Mouse (Mus musculus) midbrain, embryonic 11.5 days (tissue): ENCODE measurements around the gene Stx4a. TPM values are rescaled to one million over a fixed set of nuclear protein-coding genes. Genes with fewer than 3 reads are reported as not detected.
A peak's percentile ranks its signal among the peaks of the same experiment; 100 is the strongest.

ENCODE experiments used
- ATAC-seq: fragments of 200-750 bp; cut with Nextera tagmentation; 2 replicates; pipeline ENCODE4 v1.8.0; 2017; ENCODE audit warnings: moderate TSS enrichment, moderate library complexity; ENCODE audit not compliant: low FRiP score
- DNase-seq: peaks from one replicate; pipeline ENCODE4 v3.0.0; 2015; ENCODE audit warnings: low spot score; ENCODE audit errors: missing footprints
- H3K27ac ChIP-seq: fragments of 300-500 bp; sonication (generic); 2 replicates; pipeline ENCODE4 v1.5.1; 2014; ENCODE audit warnings: low read depth, low read length
- H3K27me3 ChIP-seq: fragments of 300-500 bp; sonication (generic); 2 replicates; pipeline ENCODE4 v1.6.1; 2014; ENCODE audit warnings: mild to moderate bottlenecking, low read length, moderate library complexity, mixed read lengths; ENCODE audit not compliant: control insufficient read depth, insufficient read depth
- H3K36me3 ChIP-seq: fragments of 300-500 bp; sonication (generic); 2 replicates; pipeline ENCODE4 v1.6.1; 2014; ENCODE audit warnings: mild to moderate bottlenecking, low read length, moderate library complexity, mixed read lengths; ENCODE audit not compliant: control insufficient read depth, insufficient read depth
- H3K4me1 ChIP-seq: fragments of 300-500 bp; sonication (generic); 2 replicates; pipeline ENCODE4 v1.6.1; 2014; ENCODE audit warnings: low read length; ENCODE audit not compliant: control insufficient read depth, insufficient read depth
- H3K4me2 ChIP-seq: fragments of 300-500 bp; sonication (generic); 2 replicates; pipeline ENCODE4 v1.6.1; 2014; ENCODE audit warnings: mild to moderate bottlenecking, moderate library complexity
- H3K4me3 ChIP-seq: fragments of 300-500 bp; sonication (generic); 2 replicates; pipeline ENCODE4 v1.5.1; 2014; ENCODE audit warnings: low read depth, low read length
- H3K9ac ChIP-seq: fragments of 300-500 bp; sonication (generic); 2 replicates; pipeline ENCODE4 v1.6.1; 2014; ENCODE audit warnings: low read length
- H3K9me3 ChIP-seq: fragments of 300-500 bp; sonication (generic); 2 replicates; pipeline ENCODE4 v1.6.1; 2016; ENCODE audit warnings: low read length; ENCODE audit not compliant: control insufficient read depth
- WGBS: fragments of 180-500 bp; shearing (Covaris S2); extraction: QIAGEN DNeasy Blood & Tissue Kit; methylation state at CpG from one replicate; pipeline ENCODE4 v1.1.7; 2014; 5-methylcytosine and 5-hydroxymethylcytosine counted together
- polyA plus RNA-seq: library from polyadenylated mRNA; unstranded; fragments of >200 nt; fragmentation: Nextera tagmentation; extraction: Ambion mirVana; gene quantifications from 2 replicates; pipeline ENCODE4 v1.2.1, GENCODE M21; 2014

Stx4a gene
- polyA plus RNA-seq, 1 experiment from 2014 or later = 12.2 TPM

DNA sequence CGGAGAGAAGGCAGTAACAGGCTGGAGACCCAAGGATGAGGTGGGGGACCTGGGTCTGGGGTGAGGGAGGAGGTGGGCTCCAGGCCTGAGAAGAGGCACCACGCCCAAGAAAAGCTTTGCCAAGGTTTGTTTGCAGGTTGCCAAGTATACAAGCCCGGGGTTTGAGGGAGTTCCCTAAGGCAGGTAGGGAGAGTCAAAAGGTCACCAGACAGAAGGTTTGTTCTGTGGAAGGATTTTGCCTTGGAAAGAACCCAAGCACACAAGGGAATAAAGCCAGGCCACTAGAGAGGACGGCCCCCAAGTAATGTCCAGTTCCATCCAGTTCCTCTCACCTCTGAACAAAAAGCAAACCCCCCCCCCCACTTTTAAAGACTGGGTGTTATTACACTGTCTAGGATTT lies 12.9 kb upstream of the Stx4a start:
- H3K4me2 ChIP-seq = no peak overlapping the region
- H3K27me3 ChIP-seq = no peaks in the 10 kb centered on the region
- H3K27ac ChIP-seq = no peak overlapping the region
- no peak for ATAC-seq
- DNase-seq = no peak
- H3K9me3 ChIP-seq = no peaks in the 10 kb centered on the region
- H3K4me1 ChIP-seq = no peaks in the 10 kb centered on the region
- no peak overlapping the region for H3K4me3 ChIP-seq
- 0 out of 2 replicates have a peak, but pooled peaks cover 3% of the 10 kb centered on the region for H3K36me3 ChIP-seq
- 89% methylated on average over 4 of the region's 4 CpGs for WGBS
- no peak overlapping the region for H3K9ac ChIP-seq

DNA sequence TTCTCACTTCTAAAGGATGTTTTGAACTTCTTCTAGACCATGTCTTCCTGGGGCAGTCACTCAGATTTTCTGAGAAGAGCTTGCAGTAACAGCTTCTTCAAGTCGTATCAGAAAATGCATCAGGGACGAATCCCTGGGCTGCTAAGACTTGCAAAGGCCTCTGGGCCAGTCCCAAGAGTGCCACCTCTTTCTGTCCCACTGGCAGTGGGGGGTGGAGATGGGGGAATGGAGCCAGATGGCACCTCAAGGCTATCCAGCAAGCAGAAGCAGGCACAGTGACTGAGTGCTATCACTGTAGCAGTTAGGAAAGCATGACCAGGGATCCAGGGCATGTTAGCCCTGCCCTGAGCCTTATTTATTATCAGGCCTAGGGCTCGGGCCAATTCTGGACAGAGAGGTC lies 11.8 kb upstream of the Stx4a start:
- ATAC-seq (no peak), DNase-seq (no peak)
- no peaks in the 10 kb centered on the region for H3K9me3 ChIP-seq
- no peaks in the 10 kb centered on the region for H3K27me3 ChIP-seq
- no peak overlapping the region for H3K27ac ChIP-seq
- 80% methylated on average over 3 of the region's 3 CpGs for WGBS
- H3K9ac ChIP-seq = no peak overlapping the region
- H3K36me3 ChIP-seq = 0 out of 2 replicates have a peak, but pooled peaks cover 3% of the 10 kb centered on the region
- no peak overlapping the region for H3K4me3 ChIP-seq
- no peak overlapping the region for H3K4me2 ChIP-seq
- no peaks in the 10 kb centered on the region for H3K4me1 ChIP-seq

DNA sequence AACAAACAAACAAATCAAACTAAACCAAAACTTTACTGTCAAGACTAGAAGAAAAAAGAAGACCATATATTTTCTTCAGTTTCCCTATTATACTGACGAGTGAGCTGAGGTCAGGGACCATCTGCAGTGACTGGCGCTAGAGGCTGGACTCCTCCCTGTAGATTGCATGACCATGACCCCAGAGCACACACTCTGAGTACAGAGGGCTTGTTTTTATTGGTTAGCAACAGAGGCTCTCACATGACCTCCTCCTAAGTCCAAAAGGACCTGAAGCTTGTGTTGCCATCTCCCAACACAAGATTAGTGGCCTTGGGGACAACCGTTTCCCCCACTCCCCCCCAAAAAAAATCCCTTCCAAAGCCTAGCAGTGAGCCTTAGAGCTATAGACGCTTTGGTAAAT lies 10.3 kb upstream of the Stx4a start:
- Histone ChIP-seq H3K9me3 (no peaks in the 10 kb centered on the region), H3K36me3 (0 out of 2 replicates have a peak, but pooled peaks cover 3% of the 10 kb centered on the region), H3K27me3 (no peaks in the 10 kb centered on the region), H3K27ac (no peak overlapping the region), H3K4me3 (no peak overlapping the region), H3K4me2 (no peak overlapping the region), H3K4me1 (no peaks in the 10 kb centered on the region), H3K9ac (no peak overlapping the region)
- ATAC-seq (no peak), DNase-seq (peak; percentile 6)
- WGBS = 78% methylated on average over 4 of the region's 4 CpGs

- Histone ChIP-seq H3K27ac (no peak overlapping the region), H3K4me3 (no peak overlapping the region), H3K9me3 (no peaks in the 10 kb centered on the region), H3K4me1 (no peaks in the 10 kb centered on the region), H3K9ac (no peak overlapping the region), H3K27me3 (no peaks in the 10 kb centered on the region), H3K4me2 (no peak overlapping the region), H3K36me3 (0 out of 2 replicates have a peak, but pooled peaks cover 3% of the 10 kb centered on the region)
- ATAC-seq = no peak
- 92% methylated on average over 19 of the region's 19 CpGs for WGBS
- peak; percentile 69 for DNase-seq
Measured at GRCm38 (mm10) chr7:127814241-127814921, 9.7 kb upstream of the Stx4a start.

DNA sequence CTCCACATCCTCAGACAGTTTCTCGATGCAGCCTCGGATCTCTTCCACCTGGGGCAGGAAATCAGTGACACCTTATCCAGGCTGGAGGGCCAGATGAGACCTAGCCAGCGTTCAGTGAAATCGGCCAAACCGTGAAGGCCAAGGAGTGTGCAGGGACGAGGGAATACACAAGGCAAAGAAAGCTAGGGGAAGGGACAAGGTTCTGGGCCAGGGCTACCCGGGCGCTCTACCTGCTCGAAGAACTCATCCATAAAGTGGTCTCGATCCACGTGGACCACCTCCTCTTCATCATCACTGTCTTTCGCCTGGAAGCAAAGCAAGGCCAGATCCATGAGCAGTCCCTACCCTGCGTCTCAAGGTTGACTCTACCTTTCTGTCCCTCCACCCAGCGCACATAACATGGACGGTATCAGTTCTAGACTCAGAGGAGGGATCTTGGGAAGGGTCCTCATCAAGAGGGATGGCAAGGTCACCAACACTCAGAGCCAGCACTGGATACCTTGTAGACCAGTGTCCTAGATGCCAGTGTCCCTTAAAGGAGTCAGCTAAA lies 8.9 kb upstream of the Stx4a start:
- Histone ChIP-seq H3K27me3 (no peaks in the 10 kb centered on the region), H3K9ac (no peak overlapping the region), H3K9me3 (no peaks in the 10 kb centered on the region), H3K4me1 (no peaks in the 10 kb centered on the region), H3K4me2 (no peak overlapping the region), H3K27ac (no peak overlapping the region), H3K4me3 (no peak overlapping the region), H3K36me3 (0 out of 2 replicates have a peak, but pooled peaks cover 3% of the 10 kb centered on the region)
- DNase-seq = peak; percentile 56
- 94% methylated on average over 15 of the region's 15 CpGs for whole genome bisulfite sequencing
- no peak for ATAC-seq

- 78% methylated on average over 15 of the region's 15 CpGs for WGBS
- Histone ChIP-seq H3K27me3 (no peaks in the 10 kb centered on the region), H3K4me1 (no peaks in the 10 kb centered on the region), H3K27ac (no peak overlapping the region), H3K4me2 (no peak overlapping the region), H3K36me3 (0 out of 2 replicates have a peak, but pooled peaks cover 3% of the 10 kb centered on the region), H3K9ac (no peak overlapping the region), H3K9me3 (no peaks in the 10 kb centered on the region), H3K4me3 (no peak overlapping the region)
- ATAC-seq (no peak), DNase-seq (peak; percentile 80)
Measured at GRCm38 (mm10) chr7:127815954-127816821, 7.9 kb upstream of the Stx4a start.

GRCm38 (mm10) chr7:127817053-127817452 lies 7.0 kb upstream of the Stx4a start:
- Histone ChIP-seq H3K9ac (no peak overlapping the region), H3K27ac (no peak overlapping the region), H3K36me3 (0 out of 2 replicates have a peak, but pooled peaks cover 3% of the 10 kb centered on the region), H3K9me3 (no peaks in the 10 kb centered on the region), H3K4me2 (no peak overlapping the region), H3K4me1 (no peaks in the 10 kb centered on the region), H3K4me3 (no peak overlapping the region), H3K27me3 (no peaks in the 10 kb centered on the region)
- 79% methylated on average over 7 of the region's 7 CpGs for WGBS
- ATAC-seq (no peak), DNase-seq (peak; percentile 78)

GRCm38 (mm10) chr7:127817776-127818175 lies 6.3 kb upstream of the Stx4a start:
- Histone ChIP-seq H3K27me3 (no peaks in the 10 kb centered on the region), H3K4me2 (no peak overlapping the region), H3K9me3 (no peaks in the 10 kb centered on the region), H3K27ac (no peak overlapping the region), H3K9ac (no peak overlapping the region), H3K4me1 (no peaks in the 10 kb centered on the region), H3K4me3 (no peak overlapping the region), H3K36me3 (0 out of 2 replicates have a peak, but pooled peaks cover 3% of the 10 kb centered on the region)
- ATAC-seq (no peak), DNase-seq (no peak)
- 90% methylated on average over 5 of the region's 5 CpGs for WGBS
